Mouse (Mus musculus) layer of hippocampus, postnatal 10 days (tissue): Measurements from ENCODE around the gene Nav3. TPM values are rescaled to one million over a fixed set of nuclear protein-coding genes. Genes with fewer than 3 reads are reported as not detected.
"Not testable (repeated sequence)": the region's sequence is repeated elsewhere in the genome, so short reads cannot be mapped to it uniquely, and the experiment has no call there.

Experiments
- DNase-seq, 2 experiments: peaks; one replicate each; pipeline ENCODE4 v3.0.0; 2021; ENCODE audit warnings: low spot score in 2 of 2
- total RNA-seq, 2 experiments: library from RNA; stranded (reverse); gene quantifications; 2 replicates each; pipeline ENCODE4 v1.2.3; 2021

Gene Nav3
- total RNA-seq, 2 experiments from 2014 or later, result 157 to 160 TPM

GRCm38 (mm10) chr10:110085156-110085555 is 370.8 kb downstream of the Nav3 start:
- DNase-seq, result peak; percentile 73 to 76

DNA sequence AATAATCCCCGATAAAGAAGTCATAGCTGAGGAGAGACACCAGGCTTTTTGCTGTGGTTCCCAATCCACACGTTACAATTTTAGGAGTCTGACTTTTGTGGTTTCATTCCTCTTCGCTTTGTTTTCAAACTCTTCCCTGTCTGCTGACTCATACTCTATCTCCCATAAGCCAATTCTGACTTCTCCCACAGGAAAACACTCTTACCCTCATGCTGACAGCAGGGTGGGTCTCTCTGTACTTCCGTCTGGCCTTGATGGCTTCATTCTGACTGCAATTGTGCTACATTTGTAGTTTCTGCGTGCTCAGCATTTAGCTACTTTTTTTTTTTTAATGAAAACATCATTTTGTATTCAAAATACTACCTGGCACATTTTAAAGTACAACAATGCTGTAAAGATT is 379.4 kb downstream of the Nav3 start:
- no peak for DNase-seq

DNA sequence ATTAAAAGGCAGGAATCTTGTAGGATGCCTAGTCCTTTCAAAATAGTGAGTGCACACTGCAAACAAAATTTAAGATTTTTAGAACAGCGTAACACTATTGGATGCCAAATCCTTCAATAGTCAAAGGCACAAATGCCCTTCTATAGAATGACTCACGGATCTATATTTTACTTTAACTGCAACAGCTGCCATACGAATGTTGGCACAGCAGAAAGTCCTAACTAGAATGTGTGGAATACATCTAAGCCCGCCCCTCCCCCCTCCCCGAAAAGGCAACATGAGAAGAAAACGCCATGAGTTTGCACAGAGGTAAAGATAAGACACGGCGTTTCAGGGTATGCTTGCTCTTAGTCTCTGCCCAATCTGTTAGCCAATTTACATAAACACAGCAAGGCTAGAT is 383.6 kb downstream of the Nav3 start:
- no peak for DNase-seq

DNA sequence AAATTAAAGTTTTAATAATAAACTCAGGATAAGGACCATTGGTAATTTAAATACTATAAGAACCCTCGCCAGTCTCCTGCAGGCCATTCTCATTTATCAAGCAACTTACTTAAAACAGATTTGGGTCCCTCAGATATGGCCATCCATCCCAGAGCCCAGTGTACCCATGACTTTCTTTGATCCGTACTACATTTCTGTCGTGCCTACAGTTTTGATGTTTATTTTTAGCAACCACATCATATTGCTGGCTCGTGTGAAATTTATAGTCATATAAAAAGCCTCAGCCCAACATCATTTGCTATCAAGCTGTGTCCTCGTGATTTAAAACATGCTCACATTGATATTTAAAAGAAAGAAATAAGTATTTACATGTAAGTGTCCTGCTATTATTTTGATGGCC is 394.8 kb downstream of the Nav3 start:
- no peak for DNase-seq

- DNase-seq, result no peak
Measured at GRCm38 (mm10) chr10:110037547-110037946, 418.5 kb downstream of the Nav3 start.

- DNase-seq, result no peak
Measured at GRCm38 (mm10) chr10:110034582-110035099, 421.4 kb downstream of the Nav3 start.

DNA sequence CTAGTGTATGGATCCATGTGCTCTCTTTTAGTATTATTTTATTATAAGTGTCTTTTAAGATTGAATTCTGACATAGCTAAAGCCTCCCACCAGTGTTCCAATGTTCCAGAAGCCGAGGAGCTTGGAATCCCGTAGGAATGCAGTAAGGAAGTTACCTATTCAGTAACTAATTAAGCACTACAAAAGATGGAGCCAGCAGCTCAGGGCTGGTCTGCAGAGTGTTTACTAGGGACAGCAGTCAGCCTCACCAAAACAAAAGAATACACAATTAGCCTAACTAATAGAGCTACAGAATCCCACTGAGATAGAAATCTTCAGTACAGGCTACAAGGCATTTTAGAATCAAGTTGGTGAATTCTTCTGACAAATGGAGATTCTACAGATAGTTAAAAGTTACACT is 431.1 kb downstream of the Nav3 start:
- DNase-seq, result not testable (repeated sequence)

DNA sequence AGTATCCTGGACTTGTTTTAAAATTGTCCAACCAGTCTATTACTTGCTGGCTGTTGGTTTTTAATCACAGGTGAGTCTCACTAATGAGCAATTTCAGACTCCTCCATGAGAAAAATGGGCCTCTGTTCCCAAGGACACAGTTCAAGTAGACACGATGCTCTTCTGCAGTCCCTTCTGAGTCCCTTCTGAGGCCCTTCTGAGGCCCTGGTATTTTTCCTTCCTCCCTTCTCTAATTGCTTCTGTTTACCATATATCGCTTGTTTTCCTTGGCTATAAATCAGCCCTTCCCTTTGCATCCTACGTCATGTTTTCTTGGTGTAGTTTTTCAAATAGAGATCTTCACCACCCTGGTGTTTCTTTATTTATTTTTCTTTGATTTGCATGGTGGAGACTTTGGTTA is 433.9 kb downstream of the Nav3 start:
- DNase-seq, result no peak

GRCm38 (mm10) chr10:110019266-110019866 is 436.6 kb downstream of the Nav3 start:
- DNase-seq, result no peak

DNA sequence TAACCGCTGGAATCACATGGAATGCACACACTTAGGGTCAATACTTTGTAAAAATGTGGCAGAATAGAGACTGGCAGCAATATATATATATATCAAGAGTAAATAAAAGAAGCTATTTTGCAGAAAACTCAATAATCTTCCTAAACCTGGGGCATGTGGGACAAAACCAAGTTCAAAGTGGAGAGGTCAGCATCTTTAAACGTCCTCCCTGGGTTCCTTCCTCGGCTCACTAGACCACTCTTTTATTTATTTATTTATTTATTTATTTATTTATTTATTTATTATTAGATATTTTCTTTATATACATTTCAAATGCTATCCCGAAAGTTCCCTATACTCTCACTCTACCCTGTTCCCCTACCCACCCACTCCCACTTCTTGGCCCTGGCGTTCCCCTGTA is 454.7 kb downstream of the Nav3 start:
- not testable (repeated sequence) for DNase-seq

DNA sequence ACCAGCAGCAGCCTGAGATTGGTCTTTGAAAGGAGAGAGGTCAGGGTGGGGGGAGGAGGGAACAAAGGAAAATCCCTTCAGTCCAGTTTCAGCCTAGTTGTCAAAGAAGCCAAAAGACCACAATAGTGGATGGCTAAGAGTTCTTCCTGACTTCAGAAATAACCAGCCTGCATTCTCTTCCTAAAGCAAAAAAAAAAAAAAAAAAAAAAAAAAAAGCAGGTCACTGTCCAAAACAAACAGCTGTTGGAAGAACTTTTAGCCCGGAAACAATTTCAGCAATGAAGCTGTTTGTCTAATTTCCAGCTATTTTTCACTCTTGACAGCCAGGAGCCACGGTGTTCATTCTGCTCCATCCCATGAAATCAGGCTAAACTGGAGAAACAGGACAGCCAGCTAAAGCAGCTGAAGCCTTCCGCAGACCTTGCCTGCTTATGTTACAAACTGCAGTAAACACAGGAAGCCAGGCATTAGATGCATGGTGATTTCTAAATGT is 455.2 kb downstream of the Nav3 start:
- DNase-seq, result no peak

- DNase-seq, result no peak
Measured at GRCm38 (mm10) chr10:109999904-110000303, 456.1 kb downstream of the Nav3 start.

DNA sequence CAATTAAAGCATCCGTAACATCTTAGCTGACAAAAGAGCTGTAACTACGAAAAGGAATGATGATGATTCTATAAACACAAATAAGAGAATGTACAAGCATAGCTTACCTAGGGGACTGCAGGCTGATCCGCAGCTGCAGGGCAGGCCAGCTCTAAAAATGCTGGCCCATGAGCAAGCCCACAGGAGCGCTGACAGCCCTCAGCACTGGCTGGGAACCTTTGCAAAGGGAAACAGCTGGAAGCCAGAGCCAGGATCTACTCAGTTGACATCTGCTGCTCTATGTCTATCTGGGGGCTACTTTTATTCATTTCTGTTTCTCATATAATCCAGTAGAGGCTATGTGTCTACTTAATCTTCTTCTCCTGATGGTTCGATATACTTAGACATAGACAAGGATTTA is 461.7 kb downstream of the Nav3 start:
- no peak for DNase-seq

DNA sequence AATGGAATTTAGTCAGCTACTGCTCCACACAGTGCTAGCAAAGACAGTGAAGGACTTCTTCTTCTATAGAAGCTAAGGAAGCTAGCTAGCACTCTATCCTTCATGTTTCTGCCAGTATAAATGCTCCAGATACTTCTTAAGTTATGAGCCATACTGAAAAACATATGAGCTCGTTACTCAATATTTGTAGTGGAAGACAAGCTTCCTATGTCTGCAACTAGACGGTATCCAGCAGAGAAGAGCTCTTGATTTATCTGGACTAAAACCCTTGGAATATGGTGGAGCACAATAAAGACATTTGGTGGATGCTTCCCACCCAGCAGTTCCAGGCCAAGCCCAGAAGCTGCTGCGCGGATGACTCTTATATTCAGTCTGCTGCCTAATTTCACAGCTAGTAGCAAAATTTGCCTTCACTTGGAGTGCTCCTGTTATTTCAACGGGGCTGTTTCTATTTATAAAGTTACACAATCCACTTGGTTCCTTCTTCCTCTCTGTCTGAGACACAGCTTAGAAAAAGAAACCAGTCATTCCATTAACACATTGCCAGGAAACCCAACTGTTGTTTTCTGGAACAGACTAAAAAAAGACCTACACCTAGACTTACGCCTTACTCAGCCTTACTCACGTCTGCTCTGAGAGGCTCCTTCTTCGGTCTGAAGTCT is 470.0 kb downstream of the Nav3 start:
- DNase-seq, result no peak

DNA sequence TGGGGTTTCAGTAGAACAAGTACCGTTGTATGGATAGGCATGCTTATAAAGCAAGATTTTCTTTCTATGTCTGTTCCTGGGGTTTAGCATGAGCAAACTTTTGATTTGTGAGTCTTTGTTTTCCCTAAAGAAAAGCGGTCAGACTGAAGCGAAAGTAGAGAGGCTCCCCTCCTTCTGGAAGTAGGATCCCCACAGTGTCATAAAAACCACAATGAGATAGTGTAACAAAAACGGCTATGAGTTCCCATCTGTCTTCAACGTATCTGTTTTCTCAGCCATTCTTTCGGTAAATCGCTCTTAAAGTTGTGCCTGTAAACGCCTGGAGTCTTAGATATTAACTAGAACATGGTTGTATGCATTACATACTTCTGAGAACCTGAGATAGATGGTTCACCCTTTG is 479.7 kb downstream of the Nav3 start:
- DNase-seq, result no peak

GRCm38 (mm10) chr10:109974177-109974576 is 481.8 kb downstream of the Nav3 start:
- no peak for DNase-seq

- DNase-seq, result no peak
Measured at GRCm38 (mm10) chr10:109973483-109973882, 482.5 kb downstream of the Nav3 start.

DNA sequence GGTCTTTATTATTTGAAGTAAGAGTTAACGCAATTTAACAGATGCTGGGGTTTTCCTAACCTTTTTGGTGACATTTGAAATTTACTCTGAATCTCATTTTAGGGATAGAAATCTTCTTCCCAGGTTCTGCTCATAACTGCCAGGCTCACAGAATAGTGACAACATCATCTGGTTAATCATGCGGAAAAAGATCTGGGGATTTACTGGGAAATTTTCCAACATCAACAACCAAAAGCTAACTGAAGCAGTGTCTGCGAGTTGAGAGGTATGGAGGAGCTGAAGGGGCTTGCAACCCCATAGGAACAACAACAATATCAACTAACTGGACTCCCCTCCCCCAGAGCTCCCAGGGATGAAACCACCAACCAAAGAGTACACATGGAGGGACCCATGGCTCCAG is 505.7 kb downstream of the Nav3 start:
- DNase-seq, result no peak

- no peak for DNase-seq
Measured at GRCm38 (mm10) chr10:109929319-109929622, 526.7 kb downstream of the Nav3 start.

GRCm38 (mm10) chr10:109928547-109929318 is 527.3 kb downstream of the Nav3 start:
- no peak for DNase-seq

DNA sequence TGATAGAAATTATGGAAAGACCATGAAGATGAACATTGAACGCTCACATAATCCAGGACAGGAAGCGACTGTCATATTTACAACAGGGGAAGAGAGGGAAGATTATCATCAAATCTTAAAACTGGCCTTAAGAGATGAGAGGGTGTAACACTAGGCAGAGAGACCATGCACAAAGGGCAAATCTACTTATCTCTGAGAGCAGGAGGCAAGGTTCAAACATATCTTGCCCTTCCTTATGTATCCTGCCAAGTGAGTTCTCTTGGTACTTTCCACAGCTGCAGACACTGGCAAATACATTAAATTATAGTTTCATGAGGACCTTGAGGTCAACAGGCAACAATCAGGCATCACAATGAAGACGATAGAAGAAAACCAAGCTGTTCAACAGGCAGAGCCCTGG is 529.9 kb downstream of the Nav3 start:
- DNase-seq, result no peak

DNA sequence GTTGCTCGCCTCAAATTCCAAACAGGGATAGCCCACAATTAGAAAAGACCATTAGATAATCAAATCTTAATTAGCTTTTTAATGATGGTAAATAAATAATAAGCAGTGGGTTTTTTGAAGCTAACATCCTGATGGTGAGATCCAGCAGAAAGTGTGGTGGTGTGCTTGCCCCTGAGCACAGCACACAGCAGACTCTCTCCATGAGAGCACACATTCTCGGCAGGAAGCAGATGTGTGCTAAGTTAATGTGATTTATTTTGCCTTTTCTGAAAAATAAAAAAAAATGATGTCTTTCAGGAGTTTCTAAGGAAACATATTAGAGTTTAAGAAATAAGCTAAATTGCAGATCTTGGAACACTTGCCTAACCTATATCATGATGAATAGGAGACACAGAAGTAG is 531.9 kb downstream of the Nav3 start:
- no peak for DNase-seq
